Mouse (Mus musculus) limb, embryonic 11.5 days (tissue): ENCODE measurements at regions not wholly inside any gene's neighbourhood (a gene's known extent, or its start where the extent isn't known, plus 50 kb on each side); places are given as distances from the start of the nearest gene placed in this dataset.

Experiments
- ATAC-seq: fragments of 200-750 bp; cut with Nextera tagmentation; 2 replicates; pipeline ENCODE4 v1.8.0; 2017; ENCODE audit warnings: low read depth; ENCODE audit not compliant: insufficient number of reproducible peaks, low FRiP score, low TSS enrichment
- DNase-seq: peaks from one replicate; pipeline ENCODE4 v3.0.0-alpha.2; 2015; ENCODE audit warnings: low spot score
- H3K27ac ChIP-seq: fragments of 300-500 bp; sonication (generic); replicated peaks from 2 replicates; pipeline ENCODE4 v1.5.1; 2014; ENCODE audit warnings: low read depth, mild to moderate bottlenecking, low read length
- H3K27me3 ChIP-seq: fragments of 300-500 bp; sonication (generic); 2 replicates; pipeline ENCODE4 v1.6.1; 2014; ENCODE audit warnings: mild to moderate bottlenecking, low read length, mixed read lengths; ENCODE audit not compliant: control insufficient read depth, insufficient read depth
- H3K36me3 ChIP-seq: fragments of 300-500 bp; sonication (generic); 2 replicates; pipeline ENCODE4 v1.6.1; 2014; ENCODE audit warnings: mild to moderate bottlenecking, low read length, moderate library complexity, mixed read lengths; ENCODE audit not compliant: control insufficient read depth, insufficient read depth
- H3K4me1 ChIP-seq: fragments of 300-500 bp; sonication (generic); 2 replicates; pipeline ENCODE4 v1.6.1; 2014; ENCODE audit warnings: low read length, mixed read lengths; ENCODE audit not compliant: control insufficient read depth, insufficient read depth
- H3K4me2 ChIP-seq: fragments of 300-500 bp; sonication (generic); 2 replicates; pipeline ENCODE4 v1.6.1; 2014; ENCODE audit warnings: low read depth, mild to moderate bottlenecking, moderate library complexity; ENCODE audit not compliant: severe bottlenecking
- H3K4me3 ChIP-seq: fragments of 300-500 bp; sonication (generic); 2 replicates; pipeline ENCODE4 v1.5.1; 2014; ENCODE audit warnings: low read depth, low read length
- H3K9ac ChIP-seq: fragments of 300-500 bp; sonication (generic); 2 replicates; pipeline ENCODE4 v1.6.1; 2014; ENCODE audit warnings: mild to moderate bottlenecking, low read length
- H3K9me3 ChIP-seq: fragments of 300-500 bp; sonication (generic); 2 replicates; pipeline ENCODE4 v1.6.1; 2016; ENCODE audit warnings: low read length; ENCODE audit not compliant: control insufficient read depth
- WGBS: fragments of 180-500 bp; shearing (Covaris S2); extraction: QIAGEN DNeasy Blood & Tissue Kit; methylation state at CpG from one replicate; pipeline ENCODE4 v1.1.7; 2014; 5-methylcytosine and 5-hydroxymethylcytosine counted together

- no peak overlapping the region for H3K4me2 ChIP-seq
- WGBS, result 39% methylated on average over 3 of the region's 3 CpGs
- no peak for DNase-seq
- H3K9me3 ChIP-seq, result no peaks in the 10 kb centered on the region
- H3K27me3 ChIP-seq, result no peaks in the 10 kb centered on the region
- no peaks in the 10 kb centered on the region for H3K4me1 ChIP-seq
- ATAC-seq, result no peak
- H3K27ac ChIP-seq, result no peak overlapping the region
- no peak overlapping the region for H3K9ac ChIP-seq
- no peaks in the 10 kb centered on the region for H3K36me3 ChIP-seq
- H3K4me3 ChIP-seq, result no peak overlapping the region
Observed at GRCm38 (mm10) chr2:95142151-95142550, 704.2 kb upstream of the Api5 start.

GRCm38 (mm10) chr2:95140116-95140515, 702.2 kb upstream of the Api5 start:
- H3K4me2 ChIP-seq, result no peak overlapping the region
- 34% methylated on average over 1 of the region's 1 CpGs for WGBS
- no peak for DNase-seq

GRCm38 (mm10) chr2:95136636-95137035, 698.7 kb upstream of the Api5 start:
- DNase-seq, result no peak
- Histone ChIP-seq H3K9me3 (no peaks in the 10 kb centered on the region), H3K9ac (no peak overlapping the region), H3K36me3 (no peaks in the 10 kb centered on the region), H3K4me3 (no peak overlapping the region), H3K4me1 (no peaks in the 10 kb centered on the region), H3K27ac (no peak overlapping the region), H3K4me2 (no peak overlapping the region), H3K27me3 (no peaks in the 10 kb centered on the region)
- WGBS, result 42% methylated on average over 6 of the region's 6 CpGs
- ATAC-seq, result peak; percentile 26; the same call in 1 of the 2 replicates

More at GRCm38 (mm10) chr2:95140116-95140515, 702.2 kb upstream of the Api5 start:
- Histone ChIP-seq H3K27ac (no peak overlapping the region), H3K4me3 (no peak overlapping the region), H3K36me3 (no peaks in the 10 kb centered on the region), H3K27me3 (no peaks in the 10 kb centered on the region), H3K9ac (no peak overlapping the region), H3K4me1 (no peaks in the 10 kb centered on the region), H3K9me3 (no peaks in the 10 kb centered on the region)
- no peak for ATAC-seq

GRCm38 (mm10) chr2:95131181-95131580, 693.2 kb upstream of the Api5 start:
- no peaks in the 10 kb centered on the region for H3K4me1 ChIP-seq
- H3K27me3 ChIP-seq, result no peaks in the 10 kb centered on the region
- no peak overlapping the region for H3K27ac ChIP-seq
- ATAC-seq (no peak), DNase-seq (no peak)
- H3K9me3 ChIP-seq, result no peaks in the 10 kb centered on the region
- no peak overlapping the region for H3K9ac ChIP-seq
- H3K36me3 ChIP-seq, result no peaks in the 10 kb centered on the region
- H3K4me2 ChIP-seq, result no peak overlapping the region
- H3K4me3 ChIP-seq, result no peak overlapping the region
- WGBS, result 77% methylated on average over 2 of the region's 2 CpGs

- H3K9me3 ChIP-seq, result no peaks in the 10 kb centered on the region
- H3K4me1 ChIP-seq, result no peaks in the 10 kb centered on the region
- no peaks in the 10 kb centered on the region for H3K27me3 ChIP-seq
- no peak overlapping the region for H3K27ac ChIP-seq
- DNase-seq (no peak), ATAC-seq (no peak)
- no peak overlapping the region for H3K4me3 ChIP-seq
- 5% methylated on average over 1 of the region's 1 CpGs for WGBS
- no peak overlapping the region for H3K4me2 ChIP-seq
- no peak overlapping the region for H3K9ac ChIP-seq
- no peaks in the 10 kb centered on the region for H3K36me3 ChIP-seq
Observed at GRCm38 (mm10) chr2:95128721-95129120, 690.8 kb upstream of the Api5 start.

GRCm38 (mm10) chr2:95119544-95119943, 681.6 kb upstream of the Api5 start:
- ATAC-seq (no peak), DNase-seq (no peak)
- H3K4me3 ChIP-seq, result no peak overlapping the region
- H3K9ac ChIP-seq, result no peak overlapping the region
- H3K9me3 ChIP-seq, result no peaks in the 10 kb centered on the region
- no peaks in the 10 kb centered on the region for H3K36me3 ChIP-seq
- no peaks in the 10 kb centered on the region for H3K4me1 ChIP-seq
- H3K27me3 ChIP-seq, result no peaks in the 10 kb centered on the region
- H3K4me2 ChIP-seq, result no peak overlapping the region
- H3K27ac ChIP-seq, result no peak overlapping the region

GRCm38 (mm10) chr2:95097055-95097454, 659.1 kb upstream of the Api5 start:
- no peak overlapping the region for H3K27ac ChIP-seq
- H3K4me1 ChIP-seq, result no peaks in the 10 kb centered on the region
- ATAC-seq (no peak), DNase-seq (no peak)
- H3K9me3 ChIP-seq, result no peaks in the 10 kb centered on the region
- no peaks in the 10 kb centered on the region for H3K27me3 ChIP-seq
- H3K9ac ChIP-seq, result no peak overlapping the region
- no peaks in the 10 kb centered on the region for H3K36me3 ChIP-seq
- no peak overlapping the region for H3K4me3 ChIP-seq
- no peak overlapping the region for H3K4me2 ChIP-seq
- 84% methylated on average over 5 of the region's 5 CpGs for WGBS

- ATAC-seq, result no peak
Observed at GRCm38 (mm10) chr2:95054636-95055035, 616.7 kb upstream of the Api5 start.

GRCm38 (mm10) chr2:95053866-95054265, 615.9 kb upstream of the Api5 start:
- H3K4me1 ChIP-seq, result no peaks in the 10 kb centered on the region
- H3K4me3 ChIP-seq, result no peak overlapping the region
- no peaks in the 10 kb centered on the region for H3K27me3 ChIP-seq
- H3K36me3 ChIP-seq, result no peaks in the 10 kb centered on the region
- DNase-seq (no peak), ATAC-seq (no peak)
- H3K9me3 ChIP-seq, result no peaks in the 10 kb centered on the region
- H3K9ac ChIP-seq, result no peak overlapping the region
- WGBS, result 80% methylated on average over 3 of the region's 3 CpGs
- H3K27ac ChIP-seq, result no peak overlapping the region
- H3K4me2 ChIP-seq, result no peak overlapping the region

More at GRCm38 (mm10) chr2:95054636-95055035, 616.7 kb upstream of the Api5 start:
- Histone ChIP-seq H3K27ac (no peak overlapping the region), H3K9ac (no peak overlapping the region), H3K27me3 (no peaks in the 10 kb centered on the region), H3K9me3 (no peaks in the 10 kb centered on the region), H3K36me3 (no peaks in the 10 kb centered on the region), H3K4me2 (no peak overlapping the region), H3K4me1 (no peaks in the 10 kb centered on the region), H3K4me3 (no peak overlapping the region)
- WGBS, result 77% methylated on average over 1 of the region's 1 CpGs
- no peak for DNase-seq
